Mouse (Mus musculus): ENCODE data around the gene Cdc73. TPM values are rescaled to one million over a fixed set of nuclear protein-coding genes. Genes with fewer than 3 reads are reported as not detected.

Gene Cdc73
- polyA plus RNA-seq, 1 experiment from 2014 or later = 15.6 TPM

Other genes with a start within 250 kb of the Cdc73 start
- gene B3galt2, start 62.2 kb downstream of the Cdc73 start, polyA plus RNA-seq (2015; fragmentation: Nextera tagmentation; extraction: Ambion mirVana) = 0.12 TPM in 2 replicates
- 80.8 and 82.3 TPM in 2 replicates for gene Glrx2, start 13.4 kb upstream of the Cdc73 start, polyA plus RNA-seq (2015; fragmentation: Nextera tagmentation; extraction: Ambion mirVana)
- 11.7 and 12.5 TPM in 2 replicates for gene Trove2, start 74.2 kb upstream of the Cdc73 start, polyA plus RNA-seq (2015; fragmentation: Nextera tagmentation; extraction: Ambion mirVana)
- 74.5 and 94.5 TPM in 2 replicates for gene Uchl5, start 74.4 kb upstream of the Cdc73 start, polyA plus RNA-seq (2015; fragmentation: Nextera tagmentation; extraction: Ambion mirVana)

All from heart, embryonic 16.5 days (tissue).